Mouse (Mus musculus) CH12.LX (cell line): ENCODE measurements around the gene Asap2.

ENCODE experiments used
- BHLHE40 ChIP-seq: IDR thresholded peaks from 2 replicates; pipeline ENCODE4 v1.6.1; 2011; ENCODE audit warnings: mild to moderate bottlenecking, low read depth, low read length, improper control_type of control experiment
- CTCF ChIP-seq, 2 experiments: IDR thresholded peaks in 1 of 2; conservative IDR thresholded peaks in 1 of 2; 2 replicates each; pipeline ENCODE4 v1.5.1; 2011 to 2012; ENCODE audit warnings: low read depth in 2 of 2, low read length in 2 of 2, improper control_type of control experiment in 1 of 2, inconsistent platforms in 1 of 2, mild to moderate bottlenecking in 1 of 2, moderate library complexity in 1 of 2
- E2F4 ChIP-seq: IDR thresholded peaks from 2 replicates; pipeline ENCODE4 v1.6.1; 2011; ENCODE audit warnings: low read depth, low read length, improper control_type of control experiment; ENCODE audit not compliant: insufficient replicate concordance
- EP300 ChIP-seq: IDR thresholded peaks from 2 replicates; pipeline ENCODE4 v1.6.1; 2011; ENCODE audit warnings: low read length, improper control_type of control experiment
- JUN ChIP-seq: IDR thresholded peaks from 2 replicates; pipeline ENCODE4 v1.6.1; 2011; ENCODE audit warnings: low read depth, mild to moderate bottlenecking, low read length, improper control_type of control experiment, moderate library complexity; ENCODE audit not compliant: insufficient read depth
- JUND ChIP-seq: conservative IDR thresholded peaks from 2 replicates; pipeline ENCODE4 v1.6.1; 2011; ENCODE audit warnings: low read depth, low read length, improper control_type of control experiment
- MAFK ChIP-seq: IDR thresholded peaks from 2 replicates; pipeline ENCODE4 v1.6.1; 2011; ENCODE audit warnings: low read length, improper control_type of control experiment; ENCODE audit not compliant: insufficient replicate concordance
- NRF1 ChIP-seq: IDR thresholded peaks from 2 replicates; pipeline ENCODE4 v1.6.1; 2014; ENCODE audit warnings: low read depth, mild to moderate bottlenecking, inconsistent platforms, low read length, improper control_type of control experiment, moderate library complexity
- POLR2A ChIP-seq: IDR thresholded peaks from 2 replicates; pipeline ENCODE4 v1.6.1; 2011; ENCODE audit warnings: low read depth, mild to moderate bottlenecking, improper control_type of control experiment, low read length
- POLR2AphosphoS2 ChIP-seq: IDR thresholded peaks from 2 replicates; pipeline ENCODE4 v1.6.1; 2011; ENCODE audit warnings: low read depth, low read length, improper control_type of control experiment
- RAD21 ChIP-seq: IDR thresholded peaks from 2 replicates; pipeline ENCODE4 v1.6.1; 2011; ENCODE audit warnings: low read depth, mild to moderate bottlenecking, low read length, improper control_type of control experiment, moderate library complexity
- USF1 ChIP-seq: IDR thresholded peaks from 2 replicates; pipeline ENCODE4 v1.6.1; 2014; ENCODE audit warnings: low read depth, mild to moderate bottlenecking, inconsistent platforms, low read length, improper control_type of control experiment

DNA sequence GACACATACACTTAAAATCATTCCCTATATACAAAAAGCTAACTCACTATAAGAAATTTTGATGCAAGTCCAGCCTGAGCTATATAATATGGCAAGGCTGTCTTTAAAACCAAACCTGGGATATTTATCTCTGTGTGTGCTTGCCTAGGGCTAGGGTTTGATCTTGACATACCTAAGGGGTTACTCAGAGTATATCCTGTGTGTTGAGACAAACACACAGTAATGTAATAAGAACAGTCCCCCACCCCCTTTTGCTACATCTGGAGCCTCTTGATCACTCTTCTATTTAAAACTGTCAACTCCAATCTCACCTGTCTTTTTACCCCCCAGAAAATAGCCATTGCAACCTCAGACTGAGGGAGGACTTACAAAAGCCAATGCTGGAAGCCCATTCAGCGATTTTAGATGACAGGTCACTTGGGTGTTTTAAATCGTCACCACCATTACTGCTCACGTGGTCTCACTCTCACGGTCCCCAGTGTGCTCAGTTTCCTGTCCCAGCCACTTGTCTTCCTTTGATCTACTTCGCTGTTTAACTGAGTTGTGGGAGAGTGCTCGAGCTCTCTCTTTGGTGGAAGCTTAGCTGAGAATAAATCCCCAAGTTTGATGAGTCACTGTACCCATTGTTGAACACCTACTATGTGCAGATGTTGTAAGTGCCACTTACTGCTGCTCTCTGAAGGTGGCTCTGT, 176.8 kb downstream of the Asap2 start:
- TF ChIP-seq EP300 = no peak
- no peak for TF ChIP-seq CTCF (conservative IDR thresholded peaks at IDR 0.05 in 1 of 2, IDR thresholded peaks at IDR 0.05 in 1 of 2; ENCODE audit: low read depth in 2 of 2, low read length in 2 of 2)
- no peak for TF ChIP-seq POLR2AphosphoS2
- TF ChIP-seq JUN = no peak
- no peak for TF ChIP-seq POLR2A
- TF ChIP-seq E2F4 = no peak
- no peak for TF ChIP-seq RAD21
- peak; percentile 17; the same call in 1 of the 2 replicates for TF ChIP-seq USF1
- TF ChIP-seq MAFK = no peak
- no peak for TF ChIP-seq JUND
- no peak for TF ChIP-seq NRF1
- peak; percentile 36; the same call in 1 of the 2 replicates for TF ChIP-seq BHLHE40
